Mouse (Mus musculus) midbrain, embryonic 11.5 days (tissue): ENCODE data around the gene Cdh13. TPM values are rescaled to one million over a fixed set of nuclear protein-coding genes. Genes with fewer than 3 reads are reported as not detected.

Experiments used
- ATAC-seq: fragments of 200-750 bp; cut with Nextera tagmentation; 2 replicates; pipeline ENCODE4 v1.8.0; 2017; ENCODE audit warnings: moderate TSS enrichment, moderate library complexity; ENCODE audit not compliant: low FRiP score
- DNase-seq: peaks from one replicate; pipeline ENCODE4 v3.0.0; 2015; ENCODE audit warnings: low spot score; ENCODE audit errors: missing footprints
- H3K27ac ChIP-seq: fragments of 300-500 bp; sonication (generic); 2 replicates; pipeline ENCODE4 v1.5.1; 2014; ENCODE audit warnings: low read depth, low read length
- H3K27me3 ChIP-seq: fragments of 300-500 bp; sonication (generic); 2 replicates; pipeline ENCODE4 v1.6.1; 2014; ENCODE audit warnings: mild to moderate bottlenecking, low read length, moderate library complexity, mixed read lengths; ENCODE audit not compliant: control insufficient read depth, insufficient read depth
- H3K36me3 ChIP-seq: fragments of 300-500 bp; sonication (generic); 2 replicates; pipeline ENCODE4 v1.6.1; 2014; ENCODE audit warnings: mild to moderate bottlenecking, low read length, moderate library complexity, mixed read lengths; ENCODE audit not compliant: control insufficient read depth, insufficient read depth
- H3K4me1 ChIP-seq: fragments of 300-500 bp; sonication (generic); 2 replicates; pipeline ENCODE4 v1.6.1; 2014; ENCODE audit warnings: low read length; ENCODE audit not compliant: control insufficient read depth, insufficient read depth
- H3K4me2 ChIP-seq: fragments of 300-500 bp; sonication (generic); 2 replicates; pipeline ENCODE4 v1.6.1; 2014; ENCODE audit warnings: mild to moderate bottlenecking, moderate library complexity
- H3K4me3 ChIP-seq: fragments of 300-500 bp; sonication (generic); 2 replicates; pipeline ENCODE4 v1.5.1; 2014; ENCODE audit warnings: low read depth, low read length
- H3K9ac ChIP-seq: fragments of 300-500 bp; sonication (generic); 2 replicates; pipeline ENCODE4 v1.6.1; 2014; ENCODE audit warnings: low read length
- H3K9me3 ChIP-seq: fragments of 300-500 bp; sonication (generic); 2 replicates; pipeline ENCODE4 v1.6.1; 2016; ENCODE audit warnings: low read length; ENCODE audit not compliant: control insufficient read depth
- WGBS: fragments of 180-500 bp; shearing (Covaris S2); extraction: QIAGEN DNeasy Blood & Tissue Kit; methylation state at CpG from one replicate; pipeline ENCODE4 v1.1.7; 2014; 5-methylcytosine and 5-hydroxymethylcytosine counted together
- polyA plus RNA-seq: library from polyadenylated mRNA; unstranded; fragments of >200 nt; fragmentation: Nextera tagmentation; extraction: Ambion mirVana; gene quantifications from 2 replicates; pipeline ENCODE4 v1.2.1, GENCODE M21; 2014

Cdh13 gene
- polyA plus RNA-seq, 1 experiment from 2014 or later = 12.2 TPM

- Histone ChIP-seq H3K9me3 (no peaks in the 10 kb centered on the region), H3K9ac (no peak overlapping the region), H3K4me1 (peaks cover 2% of the 10 kb centered on the region; the same call in 1 of the 2 replicates), H3K4me3 (no peak overlapping the region), H3K4me2 (no peak overlapping the region), H3K36me3 (no peaks in the 10 kb centered on the region), H3K27me3 (no peaks in the 10 kb centered on the region), H3K27ac (no peak overlapping the region)
- WGBS = 89% methylated on average over 4 of the region's 4 CpGs
- DNase-seq = peak; percentile 59
- ATAC-seq = no peak
These were observed 543.2 kb downstream of the Cdh13 start for GRCm38 (mm10) chr8:118826761-118827160.

GRCm38 (mm10) chr8:118827726-118828125 lies 544.2 kb downstream of the Cdh13 start:
- H3K9me3 ChIP-seq = no peaks in the 10 kb centered on the region
- H3K4me3 ChIP-seq = no peak overlapping the region
- no peak overlapping the region for H3K27ac ChIP-seq
- DNase-seq = peak; percentile 26
- peaks cover 2% of the 10 kb centered on the region; the same call in 1 of the 2 replicates for H3K4me1 ChIP-seq
- no peak overlapping the region for H3K4me2 ChIP-seq
- no peak overlapping the region for H3K9ac ChIP-seq
- no peaks in the 10 kb centered on the region for H3K27me3 ChIP-seq
- 91% methylated on average over 6 of the region's 6 CpGs for WGBS
- H3K36me3 ChIP-seq = no peaks in the 10 kb centered on the region
- no peak for ATAC-seq

- ATAC-seq (no peak), DNase-seq (peak; percentile 73)
- H3K27ac ChIP-seq = no peak overlapping the region
- no peak overlapping the region for H3K4me3 ChIP-seq
- no peak overlapping the region for H3K9ac ChIP-seq
- H3K4me2 ChIP-seq = no peak overlapping the region
- H3K36me3 ChIP-seq = no peaks in the 10 kb centered on the region
- H3K4me1 ChIP-seq = peaks cover 2% of the 10 kb centered on the region; the same call in 1 of the 2 replicates
- no peaks in the 10 kb centered on the region for H3K27me3 ChIP-seq
- WGBS = 70% methylated on average over 5 of the region's 5 CpGs
- H3K9me3 ChIP-seq = no peaks in the 10 kb centered on the region
These were observed 546.8 kb downstream of the Cdh13 start for GRCm38 (mm10) chr8:118830291-118830690.

GRCm38 (mm10) chr8:118831026-118831425 lies 547.5 kb downstream of the Cdh13 start:
- H3K9ac ChIP-seq = peak overlapping the region; percentile 29; the same call in 1 of the 2 replicates
- WGBS = 87% methylated on average over 10 of the region's 10 CpGs
- ATAC-seq (0 out of 2 replicates have a peak, but pooled peaks have one; percentile 7), DNase-seq (no peak)
- no peak overlapping the region for H3K27ac ChIP-seq
- no peaks in the 10 kb centered on the region for H3K27me3 ChIP-seq
- no peak overlapping the region for H3K4me2 ChIP-seq
- H3K4me3 ChIP-seq = no peak overlapping the region
- H3K36me3 ChIP-seq = no peaks in the 10 kb centered on the region
- H3K4me1 ChIP-seq = peaks cover 2% of the 10 kb centered on the region; the same call in 1 of the 2 replicates
- no peaks in the 10 kb centered on the region for H3K9me3 ChIP-seq

- H3K4me3 ChIP-seq = no peak overlapping the region
- H3K27ac ChIP-seq = no peak overlapping the region
- H3K9me3 ChIP-seq = no peaks in the 10 kb centered on the region
- H3K9ac ChIP-seq = no peak overlapping the region
- ATAC-seq (no peak), DNase-seq (no peak)
- WGBS = 88% methylated on average over 2 of the region's 2 CpGs
- H3K4me1 ChIP-seq = no peaks in the 10 kb centered on the region
- H3K36me3 ChIP-seq = no peaks in the 10 kb centered on the region
- H3K4me2 ChIP-seq = no peak overlapping the region
- H3K27me3 ChIP-seq = no peaks in the 10 kb centered on the region
These were observed 555.3 kb downstream of the Cdh13 start for GRCm38 (mm10) chr8:118838801-118839200.

- Histone ChIP-seq H3K36me3 (no peaks in the 10 kb centered on the region), H3K9ac (no peak overlapping the region), H3K9me3 (no peaks in the 10 kb centered on the region), H3K4me1 (no peaks in the 10 kb centered on the region), H3K27ac (no peak overlapping the region), H3K27me3 (no peaks in the 10 kb centered on the region), H3K4me2 (no peak overlapping the region), H3K4me3 (no peak overlapping the region)
- ATAC-seq = no peak
- DNase-seq = no peak
These were observed 562.2 kb downstream of the Cdh13 start for GRCm38 (mm10) chr8:118845690-118846089.

- no peak for ATAC-seq
- no peaks in the 10 kb centered on the region for H3K27me3 ChIP-seq
- H3K4me2 ChIP-seq = no peak overlapping the region
- no peak for DNase-seq
- no peaks in the 10 kb centered on the region for H3K4me1 ChIP-seq
- no peak overlapping the region for H3K27ac ChIP-seq
- H3K36me3 ChIP-seq = no peaks in the 10 kb centered on the region
- no peak overlapping the region for H3K4me3 ChIP-seq
- H3K9ac ChIP-seq = no peak overlapping the region
- 77% methylated on average over 5 of the region's 5 CpGs for WGBS
- H3K9me3 ChIP-seq = no peaks in the 10 kb centered on the region
These were observed 564.5 kb downstream of the Cdh13 start for GRCm38 (mm10) chr8:118848021-118848420.

GRCm38 (mm10) chr8:118849515-118849914 lies 566.0 kb downstream of the Cdh13 start:
- no peak overlapping the region for H3K27ac ChIP-seq
- ATAC-seq (no peak), DNase-seq (no peak)
- H3K4me3 ChIP-seq = no peak overlapping the region
- no peaks in the 10 kb centered on the region for H3K4me1 ChIP-seq
- H3K27me3 ChIP-seq = no peaks in the 10 kb centered on the region
- H3K4me2 ChIP-seq = no peak overlapping the region
- H3K9ac ChIP-seq = no peak overlapping the region
- H3K36me3 ChIP-seq = no peaks in the 10 kb centered on the region
- no peaks in the 10 kb centered on the region for H3K9me3 ChIP-seq
- 87% methylated on average over 3 of the region's 3 CpGs for WGBS

- ATAC-seq (peak; percentile 63), DNase-seq (peak; percentile 89)
- Histone ChIP-seq H3K9ac (no peak overlapping the region), H3K4me3 (no peak overlapping the region), H3K4me1 (no peaks in the 10 kb centered on the region), H3K9me3 (no peaks in the 10 kb centered on the region), H3K27me3 (no peaks in the 10 kb centered on the region), H3K36me3 (no peaks in the 10 kb centered on the region), H3K4me2 (no peak overlapping the region), H3K27ac (no peak overlapping the region)
- WGBS = 27% methylated on average over 6 of the region's 6 CpGs
These were observed 566.8 kb downstream of the Cdh13 start for GRCm38 (mm10) chr8:118850381-118850780.
